In the genomic region with DNA sequence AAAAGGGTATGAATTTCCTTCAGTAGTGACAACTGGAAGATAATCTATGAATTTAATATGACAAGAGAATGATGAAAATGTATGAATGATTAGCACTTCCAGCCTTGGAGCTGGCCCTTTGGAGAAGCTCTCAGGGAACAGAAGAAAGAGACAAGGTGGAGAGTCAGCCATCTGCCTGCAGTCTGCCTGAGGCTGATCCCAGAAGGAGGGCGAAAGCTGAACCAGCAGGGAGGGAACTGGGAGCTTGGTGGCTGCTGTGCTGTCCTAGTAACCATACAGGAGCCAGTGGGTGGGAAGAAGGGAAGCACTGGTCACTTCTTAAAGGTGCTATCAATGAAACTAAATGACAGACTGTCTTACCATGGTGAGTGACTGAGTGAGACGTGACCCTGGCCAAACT, we compare ENCODE assay signal across 15 mouse cellular contexts.
DNase-seq lines count a peak whose midpoint lies in the region; ATAC-seq and TF ChIP-seq lines count a peak whose summit lies in the region.
"Had no signal": no experiment of that assay in that cellular context is flagged by ENCODE, and none has a peak within 500 bp of the region (broad histone marks: within the 10 kb centered on the region; RNA-seq: fewer than 3 reads in every experiment).

No protein-coding gene starts in this region.

- H3K9me3 ChIP-seq in heart, embryonic 14.5 days (ENCODE audit: control insufficient read depth, low read length): no peaks in the 10 kb centered on the region
- H3K9me3 ChIP-seq in hindbrain, embryonic 13.5 days: no peaks in the 10 kb centered on the region
- H3K9me3 ChIP-seq: kidney, embryonic 15.5 days; liver, embryonic 15.5 days; neural tube, embryonic 12.5 days had no signal

- peaks cover 29 to 50% of the 10 kb centered on the region in 2 experiments for H3K4me1 ChIP-seq in heart, embryonic 14.5 days (ENCODE audit: control insufficient read depth in 2 of 2, insufficient read depth in 2 of 2, low read length in 2 of 2)
- H3K4me1 ChIP-seq in cerebellum, adult 2 months (ENCODE audit: control insufficient read depth, insufficient read depth, low read length): peaks cover 4% of the 10 kb centered on the region
- peaks cover 17% of the 10 kb centered on the region for H3K4me1 ChIP-seq in hindbrain, embryonic 13.5 days (replicated peaks)

- 78% methylated on average over 2 of the region's 2 CpGs for WGBS in heart, embryonic 14.5 days
- 57% methylated on average over 2 of the region's 2 CpGs for WGBS in cerebellum, adult 2 months
- 60% methylated on average over 2 of the region's 2 CpGs for WGBS in hindbrain, embryonic 13.5 days

- H3K9ac ChIP-seq in heart, embryonic 14.5 days (ENCODE audit: low read length): no peak overlapping the region
- no peak overlapping the region for H3K9ac ChIP-seq in hindbrain, embryonic 13.5 days
- H3K9ac ChIP-seq: kidney, embryonic 15.5 days; liver, embryonic 15.5 days; neural tube, embryonic 12.5 days had no signal

- peaks cover 11% of the 10 kb centered on the region; the same call in 1 of the 2 replicates for H3K36me3 ChIP-seq in heart, embryonic 14.5 days (ENCODE audit: control insufficient read depth, insufficient read depth, low read length)
- H3K36me3 ChIP-seq in hindbrain, embryonic 13.5 days: peaks cover 12% of the 10 kb centered on the region

- no peak for TF ChIP-seq CTCF in cerebellum, adult 2 months (IDR thresholded peaks at IDR 0.05; ENCODE audit: borderline replicate concordance, insufficient read depth, low read depth, low read length)

- intact Hi-C loops in heart, postnatal 14 days (cut with DNase I): no loop called here

- ATAC-seq in cerebellum, adult (ENCODE audit: insufficient number of reproducible peaks, low FRiP score, low TSS enrichment): peak; percentile 76
- no peak for ATAC-seq in heart, embryonic 14.5 days (ENCODE audit: insufficient number of reproducible peaks, insufficient read depth, low FRiP score, low read depth)
- peak; percentile 40 for ATAC-seq in hindbrain, embryonic 13.5 days (ENCODE audit: low FRiP score)

- peak overlapping the region; percentile 4 to 20; a peak in 3 of 4 replicates for H3K27ac ChIP-seq in heart, embryonic 14.5 days (replicated peaks in 1 of 2; ENCODE audit: control insufficient read depth in 1 of 2, insufficient read depth in 1 of 2, low read depth in 2 of 2, low read length in 2 of 2)
- no peak overlapping the region for H3K27ac ChIP-seq in cerebellum, adult 2 months (ENCODE audit: insufficient read depth, low read length)
- no peak overlapping the region for H3K27ac ChIP-seq in hindbrain, embryonic 13.5 days
- H3K27ac ChIP-seq: kidney, embryonic 15.5 days; liver, embryonic 15.5 days; neural tube, embryonic 12.5 days had no signal

- H3K4me3 ChIP-seq in heart, embryonic 14.5 days (ENCODE audit: control insufficient read depth in 1 of 2, insufficient read depth in 1 of 2, low read depth in 1 of 2, low read length in 2 of 2): no peak overlapping the region
- H3K4me3 ChIP-seq in cerebellum, adult 2 months (replicated peaks; ENCODE audit: insufficient read depth, low read depth, low read length): no peak overlapping the region
- no peak overlapping the region for H3K4me3 ChIP-seq in hindbrain, embryonic 13.5 days
- H3K4me3 ChIP-seq: kidney, embryonic 15.5 days; liver, embryonic 15.5 days; neural tube, embryonic 12.5 days had no signal

- no peaks in the 10 kb centered on the region for H3K27me3 ChIP-seq in heart, embryonic 14.5 days (ENCODE audit: control insufficient read depth, insufficient read depth, low read length)
- no peaks in the 10 kb centered on the region for H3K27me3 ChIP-seq in cerebellum, adult 2 months (ENCODE audit: control insufficient read depth, insufficient read depth, low read length)
- H3K27me3 ChIP-seq in hindbrain, embryonic 13.5 days: no peaks in the 10 kb centered on the region
- H3K27me3 ChIP-seq: kidney, embryonic 15.5 days; liver, embryonic 15.5 days; neural tube, embryonic 12.5 days had no signal

- TF ChIP-seq POLR2A in cerebellum, adult 2 months (IDR thresholded peaks at IDR 0.05; ENCODE audit: borderline replicate concordance, insufficient read depth, low read length): no peak

- H3K4me2 ChIP-seq in heart, embryonic 14.5 days (ENCODE audit: low read length): no peak overlapping the region
- no peak overlapping the region for H3K4me2 ChIP-seq in hindbrain, embryonic 13.5 days
- H3K4me2 ChIP-seq: kidney, embryonic 15.5 days; liver, embryonic 15.5 days; neural tube, embryonic 12.5 days had no signal

- DNase-seq in cerebellum, postnatal 4 days (ENCODE audit: low spot score in 2 of 2): no peak
- no peak for DNase-seq in heart, postnatal 14 days
- peak; percentile 25 to 39 for DNase-seq in cerebellum, adult 2 months
- no peak for DNase-seq in adrenal gland, postnatal 4 days (ENCODE audit: low spot score in 2 of 2)
- no peak for DNase-seq in lung, postnatal 10 days
- DNase-seq: adrenal gland, postnatal 36 days; left cerebral cortex, postnatal 4 days; right cerebral cortex, adult 18-20 months; thymus, adult 2 months had no signal

Comparison
In these comparisons a context has a peak if more than half of its experiments do, and no peak if none do; other contexts are left out.
1. DNase-seq: peak in cerebellum, adult 2 months (2 of 2); none in cerebellum, postnatal 4 days (0 of 2), heart, postnatal 14 days (0 of 2), adrenal gland, postnatal 4 days (0 of 2) and lung, postnatal 10 days (single experiment).
2. H3K27ac ChIP-seq: peak in heart, embryonic 14.5 days (2 of 2); none in cerebellum, adult 2 months (single experiment) and hindbrain, embryonic 13.5 days (single experiment).